Mouse (Mus musculus): ENCODE data around the gene Pappa. TPM values are rescaled to one million over a fixed set of nuclear protein-coding genes. Genes with fewer than 3 reads are reported as not detected.

Pappa gene
- polyA plus RNA-seq, 1 experiment from 2014 or later = 2.8 TPM

- no peak for ATAC-seq (ENCODE audit: low FRiP score)
- no peak overlapping the region for H3K4me2 ChIP-seq
- peaks cover 12% of the 10 kb centered on the region; the same call in 1 of the 2 replicates for H3K27me3 ChIP-seq (ENCODE audit: control insufficient read depth, insufficient read depth, low read length)
- WGBS = 60% methylated on average over 4 of the region's 4 CpGs
- H3K27ac ChIP-seq (ENCODE audit: low read depth, low read length) = no peak overlapping the region
- H3K4me1 ChIP-seq (ENCODE audit: control insufficient read depth, insufficient read depth, low read length) = peaks cover 3% of the 10 kb centered on the region; the same call in 1 of the 2 replicates
- no peak overlapping the region for H3K9ac ChIP-seq (ENCODE audit: low read length)
- no peaks in the 10 kb centered on the region for H3K9me3 ChIP-seq (ENCODE audit: control insufficient read depth, low read length)
- H3K4me3 ChIP-seq (ENCODE audit: low read depth, low read length) = no peak overlapping the region
- no peak for DNase-seq (ENCODE audit: low spot score, missing footprints)
- H3K36me3 ChIP-seq (ENCODE audit: control insufficient read depth, insufficient read depth, low read length) = no peaks in the 10 kb centered on the region
Measured at GRCm38 (mm10) chr4:65272295-65272694, 148.3 kb downstream of the Pappa start.

- H3K27me3 ChIP-seq (ENCODE audit: control insufficient read depth, insufficient read depth, low read length) = peaks cover 12% of the 10 kb centered on the region; the same call in 1 of the 2 replicates
- no peaks in the 10 kb centered on the region for H3K36me3 ChIP-seq (ENCODE audit: control insufficient read depth, insufficient read depth, low read length)
- 97% methylated on average over 1 of the region's 1 CpGs for WGBS
- no peak for ATAC-seq (ENCODE audit: low FRiP score)
- no peaks in the 10 kb centered on the region for H3K9me3 ChIP-seq (ENCODE audit: control insufficient read depth, low read length)
- H3K27ac ChIP-seq (ENCODE audit: low read depth, low read length) = no peak overlapping the region
- no peak overlapping the region for H3K4me3 ChIP-seq (ENCODE audit: low read depth, low read length)
- no peak for DNase-seq (ENCODE audit: low spot score, missing footprints)
- H3K9ac ChIP-seq (ENCODE audit: low read length) = no peak overlapping the region
- no peak overlapping the region for H3K4me2 ChIP-seq
- H3K4me1 ChIP-seq (ENCODE audit: control insufficient read depth, insufficient read depth, low read length) = peaks cover 7% of the 10 kb centered on the region; the same call in 1 of the 2 replicates
Measured at GRCm38 (mm10) chr4:65273299-65273851, 149.4 kb downstream of the Pappa start.

- Histone ChIP-seq H3K9ac (ENCODE audit: low read length) (no peak overlapping the region), H3K27me3 (ENCODE audit: control insufficient read depth, insufficient read depth, low read length) (peaks cover 10% of the 10 kb centered on the region; the same call in 1 of the 2 replicates), H3K9me3 (ENCODE audit: control insufficient read depth, low read length) (no peaks in the 10 kb centered on the region), H3K27ac (ENCODE audit: low read depth, low read length) (peak overlapping the region; percentile 55), H3K4me3 (ENCODE audit: low read depth, low read length) (no peak overlapping the region), H3K4me1 (ENCODE audit: control insufficient read depth, insufficient read depth, low read length) (peaks cover 26% of the 10 kb centered on the region), H3K36me3 (ENCODE audit: control insufficient read depth, insufficient read depth, low read length) (no peaks in the 10 kb centered on the region), H3K4me2 (0 out of 2 replicates have a peak overlapping the region, but pooled peaks have one; percentile 2)
- DNase-seq (ENCODE audit: low spot score, missing footprints) (peak; percentile 92), ATAC-seq (ENCODE audit: low FRiP score) (peak; percentile 91)
- WGBS = 9% methylated on average over 10 of the region's 10 CpGs
Measured at GRCm38 (mm10) chr4:65278451-65279271, 154.7 kb downstream of the Pappa start.

GRCm38 (mm10) chr4:65279272-65279653, 155.3 kb downstream of the Pappa start:
- H3K27ac ChIP-seq (ENCODE audit: low read depth, low read length) = peak overlapping the region; percentile 55
- 60% methylated on average over 4 of the region's 4 CpGs for WGBS

DNA sequence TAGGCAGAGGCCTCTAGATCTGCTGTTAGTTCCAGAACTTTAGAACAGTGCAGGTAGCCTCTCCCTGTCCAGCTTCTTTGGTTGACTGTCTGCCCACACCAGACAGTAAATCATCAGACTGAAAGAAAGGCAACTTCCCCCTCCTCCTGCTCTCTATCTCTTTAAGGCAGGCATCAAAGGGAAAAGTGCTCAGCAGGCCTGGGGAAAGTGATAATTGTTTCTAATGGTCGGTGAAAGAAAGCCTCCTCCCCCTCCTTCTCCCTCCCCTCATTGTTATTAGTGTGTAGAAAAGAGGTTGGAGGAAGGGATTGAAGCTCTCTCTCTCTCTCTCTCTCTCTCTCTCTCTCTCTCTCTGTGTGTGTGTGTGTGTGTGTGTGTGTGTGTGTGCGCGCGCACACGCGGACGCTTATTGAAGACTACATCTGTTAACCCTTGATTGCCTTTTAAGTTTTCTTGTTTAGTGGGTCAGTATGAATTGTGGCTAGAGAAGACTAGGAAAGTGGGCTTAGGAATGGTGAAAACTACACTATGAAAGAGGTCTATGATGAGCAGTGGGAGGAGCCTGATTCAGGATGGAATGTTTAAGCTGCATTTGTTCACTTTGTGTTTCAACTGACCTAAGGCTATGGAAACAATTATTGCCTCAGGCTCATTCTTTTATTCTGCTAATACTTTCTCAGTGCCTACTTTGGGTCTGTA, 156.2 kb downstream of the Pappa start:
- ATAC-seq (ENCODE audit: low FRiP score) (peak; percentile 57), DNase-seq (ENCODE audit: low spot score, missing footprints) (peak; percentile 91)
- Histone ChIP-seq H3K27me3 (ENCODE audit: control insufficient read depth, insufficient read depth, low read length) (peaks cover 5% of the 10 kb centered on the region; the same call in 1 of the 2 replicates), H3K36me3 (ENCODE audit: control insufficient read depth, insufficient read depth, low read length) (no peaks in the 10 kb centered on the region), H3K27ac (ENCODE audit: low read depth, low read length) (no peak overlapping the region), H3K4me2 (no peak overlapping the region), H3K9me3 (ENCODE audit: control insufficient read depth, low read length) (no peaks in the 10 kb centered on the region), H3K4me1 (ENCODE audit: control insufficient read depth, insufficient read depth, low read length) (peaks cover 26% of the 10 kb centered on the region), H3K9ac (ENCODE audit: low read length) (no peak overlapping the region), H3K4me3 (ENCODE audit: low read depth, low read length) (no peak overlapping the region)
- WGBS = 3% methylated on average over 7 of the region's 7 CpGs

More at GRCm38 (mm10) chr4:65279272-65279653, 155.3 kb downstream of the Pappa start:
- Histone ChIP-seq H3K4me2 (no peak overlapping the region), H3K9me3 (ENCODE audit: control insufficient read depth, low read length) (no peaks in the 10 kb centered on the region), H3K4me3 (ENCODE audit: low read depth, low read length) (no peak overlapping the region), H3K27me3 (ENCODE audit: control insufficient read depth, insufficient read depth, low read length) (peaks cover 12% of the 10 kb centered on the region; the same call in 1 of the 2 replicates), H3K36me3 (ENCODE audit: control insufficient read depth, insufficient read depth, low read length) (no peaks in the 10 kb centered on the region), H3K9ac (ENCODE audit: low read length) (no peak overlapping the region), H3K4me1 (ENCODE audit: control insufficient read depth, insufficient read depth, low read length) (peaks cover 26% of the 10 kb centered on the region)
- DNase-seq (ENCODE audit: low spot score, missing footprints) = peak; percentile 85
- ATAC-seq (ENCODE audit: low FRiP score) = no peak

- Histone ChIP-seq H3K4me1 (ENCODE audit: control insufficient read depth, insufficient read depth, low read length) (peaks cover 26% of the 10 kb centered on the region), H3K27ac (ENCODE audit: low read depth, low read length) (no peak overlapping the region), H3K9me3 (ENCODE audit: control insufficient read depth, low read length) (no peaks in the 10 kb centered on the region), H3K27me3 (ENCODE audit: control insufficient read depth, insufficient read depth, low read length) (peaks cover 4% of the 10 kb centered on the region; the same call in 1 of the 2 replicates), H3K9ac (ENCODE audit: low read length) (no peak overlapping the region), H3K4me3 (ENCODE audit: low read depth, low read length) (no peak overlapping the region), H3K4me2 (no peak overlapping the region), H3K36me3 (ENCODE audit: control insufficient read depth, insufficient read depth, low read length) (no peaks in the 10 kb centered on the region)
- ATAC-seq (ENCODE audit: low FRiP score) (no peak), DNase-seq (ENCODE audit: low spot score, missing footprints) (no peak)
Measured at GRCm38 (mm10) chr4:65280888-65281287, 156.9 kb downstream of the Pappa start.

- DNase-seq (ENCODE audit: low spot score, missing footprints) = no peak
- Histone ChIP-seq H3K27ac (ENCODE audit: low read depth, low read length) (no peak overlapping the region), H3K27me3 (ENCODE audit: control insufficient read depth, insufficient read depth, low read length) (peaks cover 4% of the 10 kb centered on the region; the same call in 1 of the 2 replicates), H3K9ac (ENCODE audit: low read length) (no peak overlapping the region), H3K4me3 (ENCODE audit: low read depth, low read length) (no peak overlapping the region), H3K4me2 (no peak overlapping the region), H3K4me1 (ENCODE audit: control insufficient read depth, insufficient read depth, low read length) (peaks cover 17% of the 10 kb centered on the region), H3K36me3 (ENCODE audit: control insufficient read depth, insufficient read depth, low read length) (no peaks in the 10 kb centered on the region), H3K9me3 (ENCODE audit: control insufficient read depth, low read length) (no peaks in the 10 kb centered on the region)
- WGBS = 88% methylated on average over 2 of the region's 2 CpGs
- ATAC-seq (ENCODE audit: low FRiP score) = no peak
Measured at GRCm38 (mm10) chr4:65283611-65284010, 159.6 kb downstream of the Pappa start.

GRCm38 (mm10) chr4:65285165-65285564, 161.2 kb downstream of the Pappa start:
- Histone ChIP-seq H3K36me3 (ENCODE audit: control insufficient read depth, insufficient read depth, low read length) (no peaks in the 10 kb centered on the region), H3K9ac (ENCODE audit: low read length) (no peak overlapping the region), H3K27me3 (ENCODE audit: control insufficient read depth, insufficient read depth, low read length) (peaks cover 6% of the 10 kb centered on the region; the same call in 1 of the 2 replicates), H3K9me3 (ENCODE audit: control insufficient read depth, low read length) (no peaks in the 10 kb centered on the region), H3K4me1 (ENCODE audit: control insufficient read depth, insufficient read depth, low read length) (peaks cover 2% of the 10 kb centered on the region; the same call in 1 of the 2 replicates), H3K4me3 (ENCODE audit: low read depth, low read length) (no peak overlapping the region), H3K4me2 (no peak overlapping the region), H3K27ac (ENCODE audit: low read depth, low read length) (no peak overlapping the region)
- 69% methylated on average over 1 of the region's 1 CpGs for WGBS
- DNase-seq (ENCODE audit: low spot score, missing footprints) = no peak
- no peak for ATAC-seq (ENCODE audit: low FRiP score)
